Mouse (Mus musculus): ENCODE data around the gene Slc25a47. TPM values are rescaled to one million over a fixed set of nuclear protein-coding genes. Genes with fewer than 3 reads are reported as not detected.

Slc25a47 gene
- polyA plus RNA-seq, 1 experiment, result 2.4 TPM

DNA sequence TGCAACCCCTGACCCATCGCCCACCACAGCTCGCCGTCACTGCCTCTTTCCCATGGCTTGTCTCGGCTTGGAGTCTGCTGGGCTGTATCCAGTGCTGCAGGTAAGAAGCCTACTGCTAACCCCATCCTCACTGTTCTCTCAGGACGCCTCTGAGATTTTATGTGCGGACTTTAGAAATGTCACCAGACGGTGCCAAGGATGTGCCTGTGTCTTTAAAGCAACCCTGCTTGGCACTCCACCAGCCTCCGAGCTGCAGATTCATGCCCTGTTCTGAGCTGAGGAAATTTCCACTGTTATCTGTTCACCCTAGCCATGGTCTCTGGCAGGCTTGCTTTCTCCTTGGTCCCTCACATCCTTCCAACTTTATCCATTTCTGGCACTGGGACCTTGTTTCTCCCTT, 3.0 kb upstream of the Slc25a47 start:
- peaks cover 15% of the 10 kb centered on the region for H3K79me3 ChIP-seq (ENCODE audit: low read depth)
- TF ChIP-seq CTCF (IDR thresholded peaks at IDR 0.05; ENCODE audit: control insufficient read depth, insufficient read depth, insufficient read length) (no peak), MAX (IDR thresholded peaks at IDR 0.05) (no peak), MYOD1 (IDR thresholded peaks at IDR 0.05; ENCODE audit: control insufficient read depth, insufficient read length, low read depth) (no peak), CEBPB (IDR thresholded peaks at IDR 0.05; ENCODE audit: low read depth) (no peak)

DNA sequence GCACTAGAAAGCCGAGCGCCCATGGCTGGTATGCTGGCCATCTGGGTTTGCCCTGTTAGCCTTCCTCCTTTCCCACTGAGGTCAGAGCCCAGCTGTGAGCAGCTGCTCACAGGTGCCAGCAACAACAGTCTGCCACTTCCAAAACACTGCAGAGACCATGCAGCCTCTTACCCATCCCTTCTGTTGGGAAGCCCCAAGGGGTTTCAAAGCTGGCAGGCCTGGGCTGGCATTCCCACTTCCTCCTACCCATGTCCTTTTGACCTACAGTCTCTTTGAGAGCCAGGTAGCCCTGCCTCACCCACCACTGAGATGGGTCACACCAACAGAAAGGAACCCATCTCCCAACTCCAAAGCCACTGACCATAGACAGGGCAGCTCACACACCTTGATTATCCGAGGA, 2.4 kb upstream of the Slc25a47 start:
- no peak overlapping the region for H3ac ChIP-seq (ENCODE audit: control insufficient read depth, insufficient read length, low read depth)
- H3K27me3 ChIP-seq (ENCODE audit: control insufficient read depth, insufficient read depth, insufficient read length), result no peaks in the 10 kb centered on the region
- H3K36me3 ChIP-seq (ENCODE audit: control insufficient read depth, insufficient read depth), result no peaks in the 10 kb centered on the region
- H3K79me2 ChIP-seq (ENCODE audit: control insufficient read depth, insufficient read depth), result peaks cover 40% of the 10 kb centered on the region
- peaks cover 18% of the 10 kb centered on the region for H3K79me3 ChIP-seq (ENCODE audit: low read depth)
- H3K4me3 ChIP-seq (ENCODE audit: insufficient read depth, poor library complexity, severe bottlenecking), result no peak overlapping the region
- TF ChIP-seq MYOD1 (IDR thresholded peaks at IDR 0.05; ENCODE audit: control insufficient read depth, insufficient read length, low read depth) (no peak), MAX (IDR thresholded peaks at IDR 0.05) (no peak), FOSL1 (IDR thresholded peaks at IDR 0.05; ENCODE audit: insufficient read depth, low read length, poor library complexity, severe bottlenecking) (no peak), MYOG (IDR thresholded peaks at IDR 0.05; ENCODE audit: control insufficient read depth, extremely low read depth, insufficient read length) (no peak), CEBPB (IDR thresholded peaks at IDR 0.05; ENCODE audit: low read depth) (no peak), CTCF (IDR thresholded peaks at IDR 0.05; ENCODE audit: control insufficient read depth, insufficient read depth, insufficient read length) (no peak), USF1 (IDR thresholded peaks at IDR 0.05; ENCODE audit: low read depth) (no peak)

More for the DNA sequence above, 3.0 kb upstream of the Slc25a47 start:
- no peaks in the 10 kb centered on the region for H3K27me3 ChIP-seq (ENCODE audit: control insufficient read depth, insufficient read depth, insufficient read length)
- H3ac ChIP-seq (ENCODE audit: control insufficient read depth, insufficient read length, low read depth), result peak overlapping the region; percentile 58
- H3K79me2 ChIP-seq (ENCODE audit: control insufficient read depth, insufficient read depth), result peaks cover 35% of the 10 kb centered on the region
- H3K36me3 ChIP-seq (ENCODE audit: control insufficient read depth, insufficient read depth), result no peaks in the 10 kb centered on the region
- H3K4me3 ChIP-seq (ENCODE audit: insufficient read depth, poor library complexity, severe bottlenecking), result no peak overlapping the region

DNA sequence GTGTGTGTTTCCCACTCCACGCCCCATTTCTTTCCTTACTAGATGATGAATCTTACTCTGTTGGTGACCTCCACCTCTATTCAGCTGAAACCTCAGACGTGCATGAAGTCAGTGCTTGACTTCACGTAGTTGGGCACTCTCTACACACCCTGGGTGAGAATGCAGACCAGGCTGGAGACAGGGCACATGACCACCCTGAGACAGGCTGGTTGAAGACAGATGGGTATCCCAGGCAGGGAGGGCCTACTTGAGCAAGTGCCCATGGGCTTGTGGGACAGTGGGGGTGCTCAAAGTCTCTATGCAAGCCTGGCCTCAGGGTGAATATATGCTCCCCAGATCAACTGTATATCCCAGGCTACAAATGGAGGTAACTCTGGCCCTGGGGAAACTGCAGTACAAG, 1.5 kb upstream of the Slc25a47 start:
- Histone ChIP-seq H3K79me3 (ENCODE audit: low read depth) (peaks cover 18% of the 10 kb centered on the region), H3K4me3 (ENCODE audit: insufficient read depth, poor library complexity, severe bottlenecking) (no peak overlapping the region)

DNA sequence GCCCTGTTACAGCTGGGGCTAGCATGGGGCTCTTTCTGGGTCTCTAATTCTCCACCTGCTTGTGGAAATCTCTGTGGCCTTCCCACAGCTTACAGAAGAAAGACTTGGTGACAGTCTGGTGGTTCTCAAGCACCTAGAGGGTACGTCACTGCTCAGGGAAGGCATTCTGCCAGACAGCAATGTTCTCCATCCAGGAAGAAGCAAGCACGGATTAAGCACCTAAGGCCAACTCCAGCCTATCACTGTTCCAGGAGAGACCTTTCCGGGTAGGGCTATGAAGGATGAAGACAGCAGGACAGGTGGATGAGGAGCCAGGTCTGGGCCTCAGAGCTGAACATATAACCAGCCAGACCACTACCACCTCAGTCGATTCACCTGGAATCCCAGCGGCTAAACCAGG, 1.1 kb upstream of the Slc25a47 start:
- Histone ChIP-seq H3K36me3 (ENCODE audit: control insufficient read depth, insufficient read depth) (no peaks in the 10 kb centered on the region), H3K4me3 (ENCODE audit: insufficient read depth, poor library complexity, severe bottlenecking) (no peak overlapping the region), H3K27me3 (ENCODE audit: control insufficient read depth, insufficient read depth, insufficient read length) (no peaks in the 10 kb centered on the region), H3K79me2 (ENCODE audit: control insufficient read depth, insufficient read depth) (peaks cover 41% of the 10 kb centered on the region), H3K79me3 (ENCODE audit: low read depth) (peaks cover 18% of the 10 kb centered on the region), H3ac (ENCODE audit: control insufficient read depth, insufficient read length, low read depth) (no peak overlapping the region)
- no peak for TF ChIP-seq USF1 (IDR thresholded peaks at IDR 0.05; ENCODE audit: low read depth)
- no peak for TF ChIP-seq MYOD1 (IDR thresholded peaks at IDR 0.05; ENCODE audit: control insufficient read depth, insufficient read length, low read depth)
- TF ChIP-seq CEBPB (IDR thresholded peaks at IDR 0.05; ENCODE audit: low read depth), result no peak
- no peak for TF ChIP-seq FOSL1 (IDR thresholded peaks at IDR 0.05; ENCODE audit: insufficient read depth, low read length, poor library complexity, severe bottlenecking)
- TF ChIP-seq MAX (IDR thresholded peaks at IDR 0.05), result no peak
- TF ChIP-seq MYOG (IDR thresholded peaks at IDR 0.05; ENCODE audit: control insufficient read depth, extremely low read depth, insufficient read length), result no peak
- no peak for TF ChIP-seq CTCF (IDR thresholded peaks at IDR 0.05; ENCODE audit: control insufficient read depth, insufficient read depth, insufficient read length)

More for the DNA sequence above, 1.5 kb upstream of the Slc25a47 start:
- no peaks in the 10 kb centered on the region for H3K36me3 ChIP-seq (ENCODE audit: control insufficient read depth, insufficient read depth)
- H3K79me2 ChIP-seq (ENCODE audit: control insufficient read depth, insufficient read depth), result peaks cover 41% of the 10 kb centered on the region
- no peak overlapping the region for H3ac ChIP-seq (ENCODE audit: control insufficient read depth, insufficient read length, low read depth)
- TF ChIP-seq FOSL1 (IDR thresholded peaks at IDR 0.05; ENCODE audit: insufficient read depth, low read length, poor library complexity, severe bottlenecking) (no peak), MAX (IDR thresholded peaks at IDR 0.05) (no peak), USF1 (IDR thresholded peaks at IDR 0.05; ENCODE audit: low read depth) (peak; percentile 7)
- H3K27me3 ChIP-seq (ENCODE audit: control insufficient read depth, insufficient read depth, insufficient read length), result no peaks in the 10 kb centered on the region

DNA sequence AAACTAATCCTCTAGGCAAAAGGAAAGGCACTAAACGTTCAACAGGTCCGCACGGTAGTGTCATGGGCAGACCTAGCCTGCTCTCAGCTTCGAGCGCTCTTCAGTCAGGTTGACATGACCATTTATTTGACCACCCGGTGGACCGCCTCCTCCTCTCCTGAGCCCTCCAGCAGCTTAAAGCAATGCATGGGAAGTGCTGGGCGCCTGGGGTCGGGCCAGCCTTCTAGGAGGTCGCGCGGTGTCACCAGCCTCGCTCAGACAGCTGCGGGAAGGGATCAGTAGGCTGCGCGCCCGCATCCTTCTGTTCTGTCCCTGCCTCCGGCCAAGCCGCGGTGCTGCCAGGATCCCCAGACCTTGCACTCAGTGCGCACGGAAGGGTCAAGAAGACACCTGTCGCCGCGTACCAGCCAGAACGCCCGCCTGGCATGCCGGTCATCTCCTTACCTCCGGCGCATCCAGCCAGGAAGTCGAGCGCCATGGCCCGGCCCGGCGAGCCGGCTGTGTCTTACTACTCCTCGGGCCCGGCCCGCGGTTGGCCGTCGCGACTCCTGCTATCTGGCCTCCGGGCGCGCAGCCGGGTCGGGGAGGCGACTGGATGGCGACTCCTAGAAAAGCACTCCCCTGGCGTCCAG, 522 bp upstream of the Slc25a47 start:
- Histone ChIP-seq H3ac (ENCODE audit: control insufficient read depth, insufficient read length, low read depth) (peak overlapping the region; percentile 90), H3K27me3 (ENCODE audit: control insufficient read depth, insufficient read depth, insufficient read length) (no peaks in the 10 kb centered on the region), H3K79me2 (ENCODE audit: control insufficient read depth, insufficient read depth) (peaks cover 41% of the 10 kb centered on the region), H3K36me3 (ENCODE audit: control insufficient read depth, insufficient read depth) (no peaks in the 10 kb centered on the region), H3K4me3 (ENCODE audit: insufficient read depth, poor library complexity, severe bottlenecking) (peak overlapping the region; percentile 52), H3K79me3 (ENCODE audit: low read depth) (peaks cover 18% of the 10 kb centered on the region)
- TF ChIP-seq MYOG (IDR thresholded peaks at IDR 0.05; ENCODE audit: control insufficient read depth, extremely low read depth, insufficient read length), result no peak
- no peak for TF ChIP-seq MYOD1 (IDR thresholded peaks at IDR 0.05; ENCODE audit: control insufficient read depth, insufficient read length, low read depth)

DNA sequence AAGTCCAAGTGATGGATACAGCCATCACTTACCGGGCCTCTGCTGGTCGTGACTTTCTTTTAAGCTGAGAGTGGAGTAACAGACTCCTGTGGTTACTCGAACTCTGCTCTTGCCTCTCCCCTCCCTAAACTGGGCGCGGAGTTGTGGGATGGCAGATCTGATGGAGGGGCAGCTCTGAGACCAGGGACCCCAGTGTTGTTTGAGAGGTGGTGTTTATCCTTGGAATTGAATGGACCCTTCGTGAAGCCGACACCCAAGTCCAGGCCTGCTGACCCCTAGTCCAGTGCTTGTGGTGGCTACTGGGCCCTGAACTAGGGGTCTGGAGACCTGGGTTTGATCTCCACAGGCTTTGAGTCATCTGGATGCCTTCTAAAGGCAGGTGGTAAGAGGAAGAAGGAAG, 876 bp downstream of the Slc25a47 start:
- H3K27me3 ChIP-seq (ENCODE audit: control insufficient read depth, insufficient read depth, insufficient read length), result no peaks in the 10 kb centered on the region
- peaks cover 6% of the 10 kb centered on the region for H3K36me3 ChIP-seq (ENCODE audit: control insufficient read depth, insufficient read depth)
- H3K79me3 ChIP-seq (ENCODE audit: low read depth), result peaks cover 18% of the 10 kb centered on the region
- TF ChIP-seq CEBPB (IDR thresholded peaks at IDR 0.05; ENCODE audit: low read depth) (no peak), USF1 (IDR thresholded peaks at IDR 0.05; ENCODE audit: low read depth) (no peak), MYOD1 (IDR thresholded peaks at IDR 0.05; ENCODE audit: control insufficient read depth, insufficient read length, low read depth) (no peak), MYOG (IDR thresholded peaks at IDR 0.05; ENCODE audit: control insufficient read depth, extremely low read depth, insufficient read length) (no peak), CTCF (IDR thresholded peaks at IDR 0.05; ENCODE audit: control insufficient read depth, insufficient read depth, insufficient read length) (no peak), MAX (IDR thresholded peaks at IDR 0.05) (no peak), FOSL1 (IDR thresholded peaks at IDR 0.05; ENCODE audit: insufficient read depth, low read length, poor library complexity, severe bottlenecking) (no peak)
- H3K4me3 ChIP-seq (ENCODE audit: insufficient read depth, poor library complexity, severe bottlenecking), result peak overlapping the region; percentile 52
- peak overlapping the region; percentile 85 for H3ac ChIP-seq (ENCODE audit: control insufficient read depth, insufficient read length, low read depth)
- peaks cover 41% of the 10 kb centered on the region for H3K79me2 ChIP-seq (ENCODE audit: control insufficient read depth, insufficient read depth)

Measured in C2C12 (cell line).